Mouse (Mus musculus): ENCODE results near the gene Hba-a1. TPM values are rescaled to one million over a fixed set of nuclear protein-coding genes. Genes with fewer than 3 reads are reported as not detected.
A peak's percentile ranks its signal among the peaks of the same experiment; 100 is the strongest.
"Not testable (repeated sequence)": the region's sequence is repeated elsewhere in the genome, so short reads cannot be mapped to it uniquely, and the experiment has no call there.

Hba-a1 gene
- total RNA-seq, 2 experiments from 2014 or later: 247 to 343 TPM

GRCm38 (mm10) chr11:32281416-32282144 is 1.7 kb upstream of the Hba-a1 start:
- no peak overlapping the region for H3K4me3 ChIP-seq
- H3K27ac ChIP-seq: no peak overlapping the region
- no peak for DNase-seq (ENCODE audit: extremely low spot score in 1 of 2, low spot score in 2 of 2)
- intact Hi-C loops (cut with DNase I): no loop called here
- no peak for TF ChIP-seq CTCF (IDR thresholded peaks at IDR 0.05)

GRCm38 (mm10) chr11:32284582-32284981 is 1.3 kb downstream of the Hba-a1 start:
- H3K27ac ChIP-seq; H3K4me3 ChIP-seq; DNase-seq (ENCODE audit: extremely low spot score in 1 of 2, low spot score in 2 of 2); intact Hi-C loops (cut with DNase I): not testable (repeated sequence)

GRCm38 (mm10) chr11:32285031-32285775 is 1.9 kb downstream of the Hba-a1 start:
- H3K27ac ChIP-seq: no peak overlapping the region
- TF ChIP-seq CTCF (IDR thresholded peaks at IDR 0.05): no peak
- intact Hi-C loops (cut with DNase I): no loop called here
- H3K4me3 ChIP-seq: no peak overlapping the region
- no peak for DNase-seq (ENCODE audit: extremely low spot score in 1 of 2, low spot score in 2 of 2)

- peak; percentile 25 for TF ChIP-seq CTCF (IDR thresholded peaks at IDR 0.05)
- DNase-seq (ENCODE audit: extremely low spot score in 1 of 2, low spot score in 2 of 2); intact Hi-C loops (cut with DNase I); H3K27ac ChIP-seq; H3K4me3 ChIP-seq: not testable (repeated sequence)
These were observed 2.6 kb downstream of the Hba-a1 start for GRCm38 (mm10) chr11:32285887-32286286.

GRCm38 (mm10) chr11:32286695-32287492 is 3.6 kb downstream of the Hba-a1 start, which contains the start of gene Hbq1b:
Gene Hbq1b (plus strand): TSS chr11:32286965.
- intact Hi-C loops (cut with DNase I): not testable (repeated sequence)

GRCm38 (mm10) chr11:32287493-32287825 is 4.1 kb downstream of the Hba-a1 start:
- no peak for DNase-seq (ENCODE audit: extremely low spot score in 1 of 2, low spot score in 2 of 2)
- H3K4me3 ChIP-seq: no peak overlapping the region; the same call in 1 of the 2 replicates
- H3K27ac ChIP-seq: no peak overlapping the region
- no peak for TF ChIP-seq CTCF (IDR thresholded peaks at IDR 0.05)
- intact Hi-C loops (cut with DNase I): no loop called here

More at GRCm38 (mm10) chr11:32286695-32287492, 3.6 kb downstream of the Hba-a1 start, which contains the start of gene Hbq1b:
- peak within 1 kb of the TSS; percentile 34 for H3K4me3 ChIP-seq
- peak; percentile 79 for TF ChIP-seq CTCF (IDR thresholded peaks at IDR 0.05)
- not testable (repeated sequence) for H3K27ac ChIP-seq
- peak; percentile 72 to 80 for DNase-seq (ENCODE audit: extremely low spot score in 1 of 2, low spot score in 2 of 2)

- H3K4me3 ChIP-seq; H3K27ac ChIP-seq; intact Hi-C loops (cut with DNase I); DNase-seq (ENCODE audit: extremely low spot score in 1 of 2, low spot score in 2 of 2): not testable (repeated sequence)
These were observed 9.5 kb downstream of the Hba-a1 start for GRCm38 (mm10) chr11:32292819-32293218.

- H3K4me3 ChIP-seq; H3K27ac ChIP-seq; intact Hi-C loops (cut with DNase I); DNase-seq (ENCODE audit: extremely low spot score in 1 of 2, low spot score in 2 of 2): not testable (repeated sequence)
These were observed 10.2 kb downstream of the Hba-a1 start for GRCm38 (mm10) chr11:32293479-32293878.

GRCm38 (mm10) chr11:32296203-32296602 is 12.9 kb downstream of the Hba-a1 start, which contains the start of gene Hba-a2:
Gene Hba-a2 (plus strand): TSS chr11:32296489.
- DNase-seq (ENCODE audit: extremely low spot score in 1 of 2, low spot score in 2 of 2); H3K4me3 ChIP-seq; H3K27ac ChIP-seq; intact Hi-C loops (cut with DNase I): not testable (repeated sequence)

GRCm38 (mm10) chr11:32297417-32297816 is 14.1 kb downstream of the Hba-a1 start:
- intact Hi-C loops (cut with DNase I); DNase-seq (ENCODE audit: extremely low spot score in 1 of 2, low spot score in 2 of 2); H3K4me3 ChIP-seq; H3K27ac ChIP-seq: not testable (repeated sequence)

GRCm38 (mm10) chr11:32297866-32298531 is 14.7 kb downstream of the Hba-a1 start:
- H3K27ac ChIP-seq: no peak overlapping the region
- DNase-seq (ENCODE audit: extremely low spot score in 1 of 2, low spot score in 2 of 2): no peak
- TF ChIP-seq CTCF (IDR thresholded peaks at IDR 0.05): no peak
- intact Hi-C loops (cut with DNase I): no loop called here
- no peak overlapping the region for H3K4me3 ChIP-seq

Measured in left cerebral cortex, adult 2 months (tissue).